Mouse (Mus musculus) heart, postnatal 0 days (tissue): ENCODE data around the gene Zfp827.

Source experiments
- CTCF ChIP-seq: IDR thresholded peaks from 2 replicates; pipeline ENCODE4 v1.5.1; 2016; ENCODE audit warnings: antibody characterized with exemption, control low read depth, low read depth
- EP300 ChIP-seq: IDR thresholded peaks from 2 replicates; pipeline ENCODE4 v1.6.1; 2016; ENCODE audit warnings: antibody characterized with exemption, low read depth

GRCm38 (mm10) chr8:79054222-79054621 lies 26.0 kb downstream of the Zfp827 start:
- no peak for TF ChIP-seq EP300
- TF ChIP-seq CTCF = no peak
